Mouse (Mus musculus): Measurements from ENCODE around the gene Invs.

- no peak for TF ChIP-seq CTCF (IDR thresholded peaks at IDR 0.05; ENCODE audit: low read depth, low read length)
- TF ChIP-seq POLR2A (IDR thresholded peaks at IDR 0.05; ENCODE audit: borderline replicate concordance, low read depth, low read length): no peak
These were observed 47.6 kb downstream of the Invs start for GRCm38 (mm10) chr4:48327192-48327591.
